ENCODE assay signal across 9 mouse cellular contexts in the genomic region with DNA sequence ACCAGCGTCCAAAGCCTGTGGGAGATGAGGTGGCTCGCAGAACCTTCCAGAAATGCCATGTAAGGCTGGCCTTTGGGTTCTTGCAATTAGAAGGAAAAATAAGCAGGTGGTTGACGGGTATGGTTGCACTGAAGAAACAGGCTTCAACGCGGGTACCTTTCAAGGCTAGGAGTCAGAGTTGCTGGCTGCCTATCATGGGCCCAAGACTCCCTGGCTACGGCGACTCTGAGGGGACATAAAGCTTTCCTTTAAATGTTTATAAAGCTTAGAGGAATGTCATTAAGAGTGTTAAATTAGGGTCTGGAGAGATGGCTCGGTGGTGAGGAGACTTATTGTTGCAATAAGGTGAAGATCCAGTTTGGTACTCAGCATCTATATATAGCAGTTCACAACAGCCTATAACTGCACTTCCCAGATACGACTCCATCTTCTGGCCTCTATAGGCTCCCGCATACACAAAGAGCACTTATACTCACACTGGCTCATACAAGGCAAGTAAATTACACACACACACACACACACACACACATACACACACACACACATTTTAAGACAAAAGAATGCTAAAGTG. TPM values are rescaled to one million over a fixed set of nuclear protein-coding genes. Genes with fewer than 3 reads are reported as not detected.
A peak's percentile ranks its signal among the peaks of the same experiment; 100 is the strongest.
DNase-seq lines count a peak whose midpoint lies in the region; ATAC-seq and TF ChIP-seq lines count a peak whose summit lies in the region.
"Had no signal": no experiment of that assay in that cellular context is flagged by ENCODE, and none has a peak within 500 bp of the region (broad histone marks: within the 10 kb centered on the region; RNA-seq: fewer than 3 reads in every experiment).

No protein-coding gene starts in this region.

- H3K9ac ChIP-seq in lung, embryonic 14.5 days, result peak overlapping the region; percentile 49
- H3K9ac ChIP-seq in hindbrain, embryonic 14.5 days, result peak overlapping the region; percentile 58
- peak overlapping the region; percentile 39 for H3K9ac ChIP-seq in midbrain, embryonic 12.5 days (replicated peaks)

- H3K36me3 ChIP-seq in lung, embryonic 14.5 days (ENCODE audit: insufficient read depth), result no peaks in the 10 kb centered on the region
- no peaks in the 10 kb centered on the region for H3K36me3 ChIP-seq in hindbrain, embryonic 14.5 days (replicated peaks; ENCODE audit: control insufficient read depth, insufficient read depth)
- H3K36me3 ChIP-seq in midbrain, embryonic 12.5 days, result no peaks in the 10 kb centered on the region

- peak; percentile 59 for DNase-seq in lung, embryonic 14.5 days
- DNase-seq in lung, postnatal 10 days, result no peak
- DNase-seq in hindbrain, embryonic 14.5 days (ENCODE audit: low spot score), result no peak
- no peak for DNase-seq in adrenal gland, postnatal 25 days
- no peak for DNase-seq in layer of hippocampus, postnatal 25 days (ENCODE audit: extremely low spot score in 1 of 2, low spot score in 1 of 2)

- peak overlapping the region; percentile 71 for H3K4me2 ChIP-seq in lung, embryonic 14.5 days
- peak overlapping the region; percentile 61 for H3K4me2 ChIP-seq in hindbrain, embryonic 14.5 days (replicated peaks)
- H3K4me2 ChIP-seq in midbrain, embryonic 12.5 days (replicated peaks), result peak overlapping the region; percentile 56

- 0 out of 2 replicates have a peak, but pooled peaks have one; percentile 3 for TF ChIP-seq CTCF in lung, embryonic 14.5 days (IDR thresholded peaks at IDR 0.05; ENCODE audit: low read depth)
- TF ChIP-seq CTCF in cortical plate, adult 2 months (IDR thresholded peaks at IDR 0.05; ENCODE audit: extremely low read depth, insufficient read depth, low read length), result no peak

- 33% methylated on average over 10 of the region's 10 CpGs for WGBS in lung, embryonic 14.5 days
- 33% methylated on average over 10 of the region's 10 CpGs for WGBS in hindbrain, embryonic 14.5 days
- 42% methylated on average over 10 of the region's 10 CpGs for WGBS in midbrain, embryonic 12.5 days

- H3K27me3 ChIP-seq in lung, embryonic 14.5 days (ENCODE audit: insufficient read depth, low read length), result no peaks in the 10 kb centered on the region
- no peaks in the 10 kb centered on the region for H3K27me3 ChIP-seq in hindbrain, embryonic 14.5 days (ENCODE audit: control insufficient read depth, insufficient read depth, low read length)
- H3K27me3 ChIP-seq in midbrain, embryonic 12.5 days, result peaks cover 20% of the 10 kb centered on the region

- H3K4me1 ChIP-seq in lung, embryonic 14.5 days (ENCODE audit: insufficient read depth), result no peaks in the 10 kb centered on the region
- H3K4me1 ChIP-seq in cortical plate, adult 2 months (ENCODE audit: control insufficient read depth, insufficient read depth, low read length), result peaks cover 3% of the 10 kb centered on the region
- H3K4me1 ChIP-seq in hindbrain, embryonic 14.5 days (replicated peaks; ENCODE audit: control insufficient read depth, insufficient read depth, low read length), result no peaks in the 10 kb centered on the region
- H3K4me1 ChIP-seq in midbrain, embryonic 12.5 days, result peaks cover 6% of the 10 kb centered on the region

- no peak for TF ChIP-seq POLR2A in cortical plate, adult 2 months (IDR thresholded peaks at IDR 0.05; ENCODE audit: extremely low read depth, insufficient read depth, low read length)

- peak overlapping the region; percentile 25; the same call in 1 of the 2 replicates for H3K27ac ChIP-seq in lung, embryonic 14.5 days (ENCODE audit: low read depth)
- peak overlapping the region; percentile 35 for H3K27ac ChIP-seq in cortical plate, adult 2 months (ENCODE audit: insufficient read depth, low read length)
- H3K27ac ChIP-seq in hindbrain, embryonic 14.5 days, result peak overlapping the region; percentile 15; the same call in 1 of the 2 replicates
- no peak overlapping the region for H3K27ac ChIP-seq in midbrain, embryonic 12.5 days (replicated peaks)

- ATAC-seq in lung, embryonic 14.5 days (ENCODE audit: insufficient read depth), result peak; percentile 55
- peak; percentile 73 for ATAC-seq in hindbrain, embryonic 14.5 days (ENCODE audit: low FRiP score)
- peak; percentile 55 for ATAC-seq in midbrain, embryonic 12.5 days (ENCODE audit: low FRiP score, low read depth)
- no peak for ATAC-seq in granulocyte monocyte progenitor cell, adult 5-6 weeks (replicated peaks; ENCODE audit: poor library complexity, severe bottlenecking)

- H3K4me3 ChIP-seq in lung, embryonic 14.5 days (ENCODE audit: low read depth, low read length), result peak overlapping the region; percentile 30
- peak overlapping the region; percentile 33 for H3K4me3 ChIP-seq in cortical plate, adult 2 months (ENCODE audit: insufficient read depth, low read length)
- peak overlapping the region; percentile 29 for H3K4me3 ChIP-seq in hindbrain, embryonic 14.5 days (replicated peaks; ENCODE audit: low read length)
- peak overlapping the region; percentile 32 for H3K4me3 ChIP-seq in midbrain, embryonic 12.5 days
- H3K4me3 ChIP-seq: erythroblast, embryonic 14.5 days had no signal

- no peaks in the 10 kb centered on the region for H3K9me3 ChIP-seq in lung, embryonic 14.5 days (ENCODE audit: low read depth, low read length)
- no peaks in the 10 kb centered on the region for H3K9me3 ChIP-seq in hindbrain, embryonic 14.5 days (ENCODE audit: control insufficient read depth, low read length)
- H3K9me3 ChIP-seq in midbrain, embryonic 12.5 days, result no peaks in the 10 kb centered on the region

RNA-seq across cellular contexts. Expression of a gene that starts 21.9 kb away (rescaled TPM):
- not detected in 2 replicates for polyA plus RNA-seq in lung, embryonic 14.5 days (2014; fragmentation: Nextera tagmentation; extraction: Ambion mirVana)
- polyA plus RNA-seq in cortical plate, adult 2 months (2012; rRNA removed), result 2.8 and 3.6 TPM in 2 replicates
- not detected in 2 replicates for polyA plus RNA-seq in hindbrain, embryonic 14.5 days (2014; fragmentation: Nextera tagmentation; extraction: Ambion mirVana)
- not detected in 2 replicates for polyA plus RNA-seq in midbrain, embryonic 12.5 days (2016; fragmentation: Nextera tagmentation; extraction: Ambion mirVana)
- not detected in 2 replicates for total RNA-seq in adrenal gland, postnatal 25 days (2021)
- total RNA-seq in layer of hippocampus, postnatal 25 days (2021), result under 1 TPM; 0.80 to 0.94 TPM
- not detected in 2 replicates for total RNA-seq in granulocyte monocyte progenitor cell, adult 5-6 weeks (2014; fragmentation: Nextera tagmentation)
- total RNA-seq in granulocyte monocyte progenitor cell, adult 5-6 weeks (2017), result not detected in 2 replicates
- polyA plus RNA-seq: erythroblast, embryonic 14.5 days had no signal
